Mouse (Mus musculus) neural tube, embryonic 10.5 days (tissue): ENCODE data around the gene Lnx1.

Experiments used
- DNase-seq: peaks from one replicate; pipeline ENCODE4 v3.0.0-alpha.2; 2017; ENCODE audit warnings: low spot score; ENCODE audit errors: extremely low spot score

The Lnx1 gene

GRCm38 (mm10) chr5:74606213-74606612, 96.5 kb downstream of the Lnx1 start:
- DNase-seq: no peak

- DNase-seq: peak; percentile 6
Measured at GRCm38 (mm10) chr5:74603306-74603705, 99.4 kb downstream of the Lnx1 start.

- peak; percentile 4 for DNase-seq
Measured at GRCm38 (mm10) chr5:74602371-74602770, 100.3 kb downstream of the Lnx1 start.

- peak; percentile 12 for DNase-seq
Measured at GRCm38 (mm10) chr5:74601965-74602364, 100.7 kb downstream of the Lnx1 start.

- DNase-seq: no peak
Measured at GRCm38 (mm10) chr5:74601171-74601570, 101.5 kb downstream of the Lnx1 start.

- DNase-seq: no peak
Measured at GRCm38 (mm10) chr5:74600010-74600409, 102.7 kb downstream of the Lnx1 start.

GRCm38 (mm10) chr5:74593147-74593546, 109.6 kb downstream of the Lnx1 start:
- DNase-seq: no peak

GRCm38 (mm10) chr5:74591413-74591812, 111.3 kb downstream of the Lnx1 start:
- DNase-seq: no peak

GRCm38 (mm10) chr5:74589133-74589532, 113.6 kb downstream of the Lnx1 start:
- no peak for DNase-seq

- DNase-seq: no peak
Measured at GRCm38 (mm10) chr5:74571767-74572166, 130.9 kb downstream of the Lnx1 start.

GRCm38 (mm10) chr5:74561151-74561550, 141.6 kb downstream of the Lnx1 start:
- no peak for DNase-seq

GRCm38 (mm10) chr5:74549566-74549965, 153.1 kb downstream of the Lnx1 start:
- DNase-seq: no peak

- no peak for DNase-seq
Measured at GRCm38 (mm10) chr5:74545606-74546005, 157.1 kb downstream of the Lnx1 start.
